Mouse (Mus musculus) kidney, embryonic 15.5 days (tissue): Measurements from ENCODE around the gene Fcgr3. TPM values are rescaled to one million over a fixed set of nuclear protein-coding genes. Genes with fewer than 3 reads are reported as not detected.
"Not testable (repeated sequence)": the region's sequence is repeated elsewhere in the genome, so short reads cannot be mapped to it uniquely, and the experiment has no call there.

ENCODE experiments used
- ATAC-seq: fragments of 200-750 bp; cut with Nextera tagmentation; replicated peaks from 2 replicates; pipeline ENCODE4 v1.8.0; 2017; ENCODE audit warnings: moderate TSS enrichment; ENCODE audit not compliant: low FRiP score
- H3K27ac ChIP-seq: fragments of 300-500 bp; sonication (generic); 2 replicates; pipeline ENCODE4 v1.5.1; 2015; ENCODE audit warnings: mild to moderate bottlenecking, inconsistent platforms
- H3K27me3 ChIP-seq: fragments of 300-500 bp; sonication (generic); 2 replicates; pipeline ENCODE4 v1.6.1; 2015; ENCODE audit warnings: inconsistent platforms
- H3K36me3 ChIP-seq: fragments of 300-500 bp; sonication (generic); 2 replicates; pipeline ENCODE4 v1.6.1; 2015; ENCODE audit warnings: inconsistent platforms
- H3K4me1 ChIP-seq: fragments of 300-500 bp; sonication (generic); 2 replicates; pipeline ENCODE4 v1.6.1; 2015; ENCODE audit warnings: inconsistent platforms
- H3K4me2 ChIP-seq: fragments of 300-500 bp; sonication (generic); 2 replicates; pipeline ENCODE4 v1.6.1; 2015; ENCODE audit warnings: moderate library complexity, mild to moderate bottlenecking, inconsistent platforms
- H3K4me3 ChIP-seq: fragments of 300-500 bp; sonication (generic); replicated peaks from 2 replicates; pipeline ENCODE4 v1.5.1; 2015; ENCODE audit warnings: mild to moderate bottlenecking, inconsistent platforms
- H3K9ac ChIP-seq: fragments of 300-500 bp; sonication (generic); 2 replicates; pipeline ENCODE4 v1.6.1; 2015; ENCODE audit warnings: mild to moderate bottlenecking, inconsistent platforms
- H3K9me3 ChIP-seq: fragments of 300-500 bp; sonication (generic); replicated peaks from 2 replicates; pipeline ENCODE4 v1.6.1; 2016; ENCODE audit warnings: inconsistent platforms
- WGBS: fragments of 180-500 bp; shearing (Covaris S2); methylation state at CpG from one replicate; pipeline ENCODE4 v1.1.7; 2015; ENCODE audit warnings: mixed read lengths; 5-methylcytosine and 5-hydroxymethylcytosine counted together
- polyA plus RNA-seq: library from polyadenylated mRNA; unstranded; fragments of >200 nt; fragmentation: Nextera tagmentation; extraction: Ambion mirVana; gene quantifications from 2 replicates; pipeline ENCODE4 v1.2.1, GENCODE M21; 2015

Fcgr3 gene
- polyA plus RNA-seq, 1 experiment from 2014 or later: 10.5 TPM

- not testable (repeated sequence) for H3K4me2 ChIP-seq, H3K9me3 ChIP-seq, H3K4me1 ChIP-seq, H3K4me3 ChIP-seq, H3K27ac ChIP-seq, H3K36me3 ChIP-seq, H3K9ac ChIP-seq
- peak; percentile 30 for ATAC-seq
- WGBS: no CpG with 5 or more reads among the region's 43 CpGs
- peaks cover 26% of the 10 kb centered on the region for H3K27me3 ChIP-seq
These were observed 15.1 kb upstream of the Fcgr3 start for GRCm38 (mm10) chr1:171079825-171080224.

DNA sequence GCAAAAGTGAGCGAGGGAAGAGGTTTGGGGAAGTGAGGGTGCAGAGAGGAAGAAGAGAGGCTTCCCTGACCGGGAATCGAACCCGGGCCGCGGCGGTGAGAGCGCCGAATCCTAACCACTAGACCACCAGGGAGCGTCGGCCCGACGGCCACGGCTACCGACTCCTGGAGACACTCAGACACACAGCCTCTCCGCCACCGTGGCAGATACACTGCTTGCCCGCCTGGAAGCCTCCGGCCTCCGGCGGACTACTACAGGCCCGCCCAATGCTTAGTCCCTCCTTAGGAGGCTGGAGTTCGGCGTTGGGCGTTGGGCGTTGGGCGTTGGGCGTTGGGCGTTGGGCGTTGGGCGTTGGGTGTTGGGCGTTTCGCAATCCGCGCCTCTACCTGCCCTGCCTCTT lies 14.6 kb upstream of the Fcgr3 start:
- 0 out of 2 replicates have a peak overlapping the region, but pooled peaks have one; percentile 30 for H3K4me2 ChIP-seq
- 0% methylated on average over 1 of the region's 35 CpGs for WGBS
- peak; percentile 55 for ATAC-seq

GRCm38 (mm10) chr1:171078419-171078818 lies 13.7 kb upstream of the Fcgr3 start:
- H3K4me2 ChIP-seq: peak overlapping the region; percentile 51
- not testable (repeated sequence) for H3K9me3 ChIP-seq, H3K9ac ChIP-seq, H3K36me3 ChIP-seq, ATAC-seq, H3K4me1 ChIP-seq, H3K27ac ChIP-seq
- whole genome bisulfite sequencing: 21% methylated on average over 12 of the region's 12 CpGs
- H3K27me3 ChIP-seq: peaks cover 35% of the 10 kb centered on the region
- peak overlapping the region; percentile 29; the same call in 1 of the 2 replicates for H3K4me3 ChIP-seq

More for the DNA sequence above, 14.6 kb upstream of the Fcgr3 start:
- not testable (repeated sequence) for H3K4me1 ChIP-seq, H3K9me3 ChIP-seq, H3K9ac ChIP-seq, H3K27ac ChIP-seq, H3K36me3 ChIP-seq, H3K4me3 ChIP-seq
- peaks cover 27% of the 10 kb centered on the region for H3K27me3 ChIP-seq

DNA sequence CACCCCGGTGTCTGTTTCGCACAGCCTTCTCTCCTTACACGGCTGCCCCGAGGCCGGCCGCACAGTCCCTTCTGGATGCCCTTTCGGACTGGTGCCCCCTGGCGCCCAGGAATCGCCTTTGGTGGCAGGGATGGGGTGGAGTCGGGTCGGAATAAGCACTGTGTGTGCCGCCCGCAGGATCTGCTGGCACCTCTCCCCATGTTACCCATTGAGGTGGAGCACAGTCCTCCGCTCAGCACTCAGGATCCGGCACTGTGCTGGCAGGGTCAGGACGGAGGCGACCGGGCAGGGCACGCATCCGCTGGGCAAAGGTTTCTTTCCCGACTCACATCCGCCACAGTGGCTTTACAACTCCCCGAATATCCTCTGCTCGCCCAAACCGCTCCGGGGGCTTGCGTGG lies 13.2 kb upstream of the Fcgr3 start:
- not testable (repeated sequence) for H3K27ac ChIP-seq, H3K9me3 ChIP-seq, H3K9ac ChIP-seq, H3K4me1 ChIP-seq, H3K36me3 ChIP-seq
- peak overlapping the region; percentile 29 for H3K4me3 ChIP-seq
- WGBS: 2% methylated on average over 20 of the region's 27 CpGs
- peaks cover 35% of the 10 kb centered on the region for H3K27me3 ChIP-seq
- ATAC-seq: peak; percentile 30
- peak overlapping the region; percentile 51 for H3K4me2 ChIP-seq

GRCm38 (mm10) chr1:171077192-171077591 lies 12.5 kb upstream of the Fcgr3 start:
- not testable (repeated sequence) for H3K9ac ChIP-seq, H3K9me3 ChIP-seq, H3K36me3 ChIP-seq, H3K27ac ChIP-seq, ATAC-seq, H3K4me1 ChIP-seq, H3K4me3 ChIP-seq
- 43% methylated on average over 5 of the region's 5 CpGs for WGBS
- peaks cover 35% of the 10 kb centered on the region for H3K27me3 ChIP-seq
- H3K4me2 ChIP-seq: 0 out of 2 replicates have a peak overlapping the region, but pooled peaks have one; percentile 51

DNA sequence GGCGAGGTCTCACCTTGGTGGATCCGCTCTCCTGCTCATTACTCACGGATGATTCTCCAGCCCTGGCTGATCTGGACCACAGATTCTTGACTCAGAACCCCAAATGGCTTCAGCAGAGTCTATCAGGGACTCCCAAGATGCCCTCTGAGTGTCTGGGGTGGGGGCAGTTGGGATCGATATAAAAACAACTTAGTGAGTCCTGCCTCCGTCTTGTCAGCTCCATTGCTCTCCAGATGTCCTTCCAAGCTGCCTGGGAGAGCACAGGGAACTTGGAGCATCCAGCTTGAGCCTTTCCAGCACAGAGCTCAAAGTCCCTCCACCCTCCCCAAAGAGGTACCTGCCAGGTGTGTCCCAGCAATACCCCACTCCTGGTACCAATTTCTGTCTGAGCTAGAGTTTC lies 11.4 kb upstream of the Fcgr3 start:
- H3K4me1 ChIP-seq, H3K4me3 ChIP-seq, H3K9ac ChIP-seq, H3K27ac ChIP-seq, H3K36me3 ChIP-seq, H3K9me3 ChIP-seq, H3K4me2 ChIP-seq, ATAC-seq: not testable (repeated sequence)
- WGBS: 75% methylated on average over 4 of the region's 5 CpGs
- H3K27me3 ChIP-seq: peaks cover 28% of the 10 kb centered on the region

- H3K4me2 ChIP-seq, H3K4me1 ChIP-seq, H3K4me3 ChIP-seq, H3K27ac ChIP-seq, H3K9ac ChIP-seq, H3K36me3 ChIP-seq, H3K9me3 ChIP-seq: not testable (repeated sequence)
- peaks cover 41% of the 10 kb centered on the region for H3K27me3 ChIP-seq
- 12% methylated on average over 7 of the region's 10 CpGs for WGBS
- ATAC-seq: peak; percentile 20
These were observed 9.5 kb upstream of the Fcgr3 start for GRCm38 (mm10) chr1:171074283-171074682.

DNA sequence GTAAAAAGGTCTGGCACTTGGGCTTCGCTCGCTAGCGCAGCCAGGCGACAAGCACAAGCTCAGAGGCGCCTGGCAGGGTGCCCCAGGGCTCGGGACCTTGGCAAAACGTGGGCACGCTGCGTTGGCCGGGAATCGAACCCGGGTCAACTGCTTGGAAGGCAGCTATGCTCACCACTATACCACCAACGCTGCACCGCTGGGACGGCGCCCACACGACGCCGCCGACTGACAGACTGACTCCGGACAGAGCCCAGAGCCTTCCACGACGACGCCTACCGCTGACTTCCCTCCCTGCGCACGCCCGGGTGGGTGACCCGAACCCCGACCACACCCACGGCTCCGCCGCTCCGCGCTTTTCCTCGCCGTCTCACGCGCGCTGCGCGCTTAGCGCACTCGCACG lies 7.5 kb upstream of the Fcgr3 start:
- no CpG with 5 or more reads among the region's 45 CpGs for WGBS
- H3K9me3 ChIP-seq: not testable (repeated sequence)

GRCm38 (mm10) chr1:171071726-171072125 lies 7.0 kb upstream of the Fcgr3 start:
- WGBS: no CpG with 5 or more reads among the region's 35 CpGs
- H3K9me3 ChIP-seq, H3K4me3 ChIP-seq, H3K36me3 ChIP-seq, H3K4me1 ChIP-seq, H3K9ac ChIP-seq, H3K27ac ChIP-seq: not testable (repeated sequence)
- 0 out of 2 replicates have a peak overlapping the region, but pooled peaks have one; percentile 25 for H3K4me2 ChIP-seq
- H3K27me3 ChIP-seq: peaks cover 30% of the 10 kb centered on the region
- ATAC-seq: peak; percentile 59

More for the DNA sequence above, 7.5 kb upstream of the Fcgr3 start:
- H3K27me3 ChIP-seq: peaks cover 33% of the 10 kb centered on the region
- not testable (repeated sequence) for H3K4me3 ChIP-seq, H3K9ac ChIP-seq, H3K4me2 ChIP-seq, H3K4me1 ChIP-seq, H3K27ac ChIP-seq, H3K36me3 ChIP-seq
- ATAC-seq: peak; percentile 30

DNA sequence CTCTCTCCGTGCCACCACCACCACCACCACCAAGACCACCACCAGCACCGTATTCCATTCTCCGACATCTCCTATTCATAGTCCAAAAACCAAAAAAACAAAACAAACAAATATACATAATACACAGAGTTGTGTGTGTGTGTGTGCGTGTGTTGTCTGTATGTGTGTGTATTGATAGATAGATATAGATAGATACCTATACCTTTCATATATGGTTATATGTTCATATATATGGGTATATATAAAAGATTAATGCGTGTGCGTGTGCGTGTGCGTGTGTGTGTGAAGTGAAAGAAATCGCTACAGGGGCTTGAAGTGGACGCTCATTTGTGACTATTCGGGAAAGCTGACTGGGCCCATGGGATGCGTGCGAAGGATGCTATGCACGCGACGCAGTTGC lies 6.1 kb upstream of the Fcgr3 start:
- ATAC-seq, H3K27ac ChIP-seq, H3K36me3 ChIP-seq, H3K4me3 ChIP-seq, H3K4me1 ChIP-seq, H3K9ac ChIP-seq, H3K9me3 ChIP-seq: not testable (repeated sequence)
- Histone ChIP-seq H3K4me2 (peak overlapping the region; percentile 21), H3K27me3 (peaks cover 36% of the 10 kb centered on the region)
- 21% methylated on average over 16 of the region's 16 CpGs for WGBS

GRCm38 (mm10) chr1:171069508-171069907 lies 4.8 kb upstream of the Fcgr3 start:
- H3K27me3 ChIP-seq: peaks cover 41% of the 10 kb centered on the region
- H3K4me2 ChIP-seq: peak overlapping the region; percentile 1; the same call in 1 of the 2 replicates
- WGBS: 56% methylated on average over 3 of the region's 3 CpGs
- not testable (repeated sequence) for ATAC-seq, H3K9me3 ChIP-seq, H3K27ac ChIP-seq, H3K36me3 ChIP-seq, H3K9ac ChIP-seq, H3K4me1 ChIP-seq
- H3K4me3 ChIP-seq: peak overlapping the region; percentile 0; the same call in 1 of the 2 replicates

GRCm38 (mm10) chr1:171067928-171068327 lies 3.2 kb upstream of the Fcgr3 start:
- H3K36me3 ChIP-seq, H3K4me3 ChIP-seq, H3K9me3 ChIP-seq, H3K4me2 ChIP-seq, ATAC-seq, H3K9ac ChIP-seq, H3K27ac ChIP-seq: not testable (repeated sequence)
- Histone ChIP-seq H3K4me1 (peaks cover 14% of the 10 kb centered on the region), H3K27me3 (peaks cover 45% of the 10 kb centered on the region)
- 41% methylated on average over 5 of the region's 5 CpGs for WGBS

DNA sequence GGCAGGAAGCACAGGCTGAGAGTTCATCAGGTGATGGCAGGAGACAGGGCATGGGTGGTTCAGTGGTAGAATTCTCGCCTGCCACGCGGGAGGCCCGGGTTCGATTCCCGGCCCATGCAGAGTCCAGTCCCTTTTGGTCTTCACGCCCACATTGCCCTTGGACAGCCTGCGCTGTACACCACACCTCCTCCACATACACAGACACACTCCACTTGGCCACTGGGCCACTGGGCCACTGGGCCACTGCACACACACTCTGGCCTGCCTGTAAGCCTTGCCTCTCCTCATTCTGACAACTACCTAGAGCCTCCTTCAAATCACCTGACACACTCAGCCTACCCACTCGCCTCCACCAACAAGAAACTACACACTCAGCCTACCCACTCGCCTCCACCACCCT lies 1.8 kb upstream of the Fcgr3 start:
- WGBS: 15% methylated on average over 4 of the region's 10 CpGs
- peaks cover 46% of the 10 kb centered on the region for H3K27me3 ChIP-seq
- H3K9ac ChIP-seq, H3K4me2 ChIP-seq, H3K27ac ChIP-seq, H3K9me3 ChIP-seq, H3K36me3 ChIP-seq, H3K4me3 ChIP-seq: not testable (repeated sequence)
- H3K4me1 ChIP-seq: peaks cover 14% of the 10 kb centered on the region
- peak; percentile 37 for ATAC-seq
